Mouse (Mus musculus) MEL-GATA-1-ER (cell line): ENCODE data around the gene P4ha1.

Experiments used
- DNase-seq: peaks from one replicate; pipeline ENCODE4 v3.0.0-alpha.2; 2012; ENCODE audit warnings: low read depth; ENCODE audit errors: extremely low read depth

The P4ha1 gene

GRCm38 (mm10) chr10:59323488-59324161 lies 529 bp downstream of the P4ha1 start:
- DNase-seq, result peak; percentile 57

- DNase-seq, result no peak
Measured at GRCm38 (mm10) chr10:59324311-59325165, 1.4 kb downstream of the P4ha1 start.

GRCm38 (mm10) chr10:59326612-59327315 lies 3.7 kb downstream of the P4ha1 start:
- DNase-seq, result no peak

- DNase-seq, result no peak
Measured at GRCm38 (mm10) chr10:59327316-59327710, 4.2 kb downstream of the P4ha1 start.

- no peak for DNase-seq
Measured at GRCm38 (mm10) chr10:59331546-59332256, 8.6 kb downstream of the P4ha1 start.

GRCm38 (mm10) chr10:59333400-59333799 lies 10.3 kb downstream of the P4ha1 start:
- no peak for DNase-seq

- DNase-seq, result no peak
Measured at GRCm38 (mm10) chr10:59334899-59335798, 12.1 kb downstream of the P4ha1 start.

GRCm38 (mm10) chr10:59336124-59336523 lies 13.0 kb downstream of the P4ha1 start:
- DNase-seq, result no peak

- no peak for DNase-seq
Measured at GRCm38 (mm10) chr10:59346560-59346959, 23.5 kb downstream of the P4ha1 start.

- DNase-seq, result peak; percentile 94
Measured at GRCm38 (mm10) chr10:59348200-59348599, 25.1 kb downstream of the P4ha1 start.

GRCm38 (mm10) chr10:59349536-59349935 lies 26.4 kb downstream of the P4ha1 start:
- DNase-seq, result peak; percentile 36

GRCm38 (mm10) chr10:59353065-59353464 lies 30.0 kb downstream of the P4ha1 start:
- no peak for DNase-seq

- DNase-seq, result no peak
Measured at GRCm38 (mm10) chr10:59354120-59354519, 31.0 kb downstream of the P4ha1 start.

GRCm38 (mm10) chr10:59355020-59355419 lies 31.9 kb downstream of the P4ha1 start:
- no peak for DNase-seq

GRCm38 (mm10) chr10:59358744-59359143 lies 35.6 kb downstream of the P4ha1 start:
- no peak for DNase-seq

- no peak for DNase-seq
Measured at GRCm38 (mm10) chr10:59363208-59363607, 40.1 kb downstream of the P4ha1 start.

- DNase-seq, result no peak
Measured at GRCm38 (mm10) chr10:59364551-59364950, 41.5 kb downstream of the P4ha1 start.

- no peak for DNase-seq
Measured at GRCm38 (mm10) chr10:59365804-59366589, 42.9 kb downstream of the P4ha1 start.

- DNase-seq, result no peak
Measured at GRCm38 (mm10) chr10:59366746-59367145, 43.6 kb downstream of the P4ha1 start.

GRCm38 (mm10) chr10:59367206-59367605 lies 44.1 kb downstream of the P4ha1 start:
- DNase-seq, result no peak
